Mouse (Mus musculus): ENCODE measurements at regions not wholly inside any gene's neighbourhood (a gene's known extent, or its start where the extent isn't known, plus 50 kb on each side); places are given as distances from the start of the nearest gene placed in this dataset.

DNA sequence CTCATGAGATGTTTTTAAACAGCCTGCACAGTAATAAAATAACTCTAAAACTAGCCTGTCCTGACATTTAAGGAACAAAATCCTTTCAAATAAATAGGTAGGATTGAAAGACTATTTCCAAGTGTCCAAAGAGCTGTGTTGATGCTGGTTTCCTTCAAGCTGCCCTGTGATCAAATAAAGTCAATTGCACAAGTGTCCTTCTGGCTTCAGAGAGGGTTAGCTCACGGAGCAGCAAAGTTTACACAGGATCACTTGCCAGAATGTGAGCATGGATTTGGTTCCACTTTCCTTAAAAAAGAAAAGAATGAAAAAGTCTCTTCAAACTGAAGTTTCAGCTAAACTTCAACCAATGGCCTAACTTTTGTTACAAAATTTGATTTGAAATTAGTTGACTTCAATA lies 375.5 kb upstream of the Atp2b1 start:
- TF ChIP-seq CTCF (conservative IDR thresholded peaks at IDR 0.05): no peak

DNA sequence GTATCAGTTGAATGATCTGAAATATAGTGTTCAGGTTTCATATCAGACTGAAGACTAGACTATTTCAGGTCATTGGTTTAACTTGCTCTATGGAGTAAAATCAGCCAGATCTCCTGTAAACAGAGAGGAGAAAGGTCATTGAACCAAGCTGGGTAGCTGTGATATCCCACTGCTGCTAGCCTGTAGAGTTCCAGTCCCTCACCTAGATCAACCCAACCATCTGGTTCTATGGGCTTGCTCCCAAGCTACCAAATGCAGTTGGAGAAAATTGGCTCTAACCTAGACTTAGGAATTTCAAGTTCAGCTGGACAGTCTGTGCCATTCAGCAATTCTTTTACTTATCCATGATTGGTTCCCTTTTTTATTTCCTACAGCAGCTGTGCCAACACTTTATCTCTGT lies 373.1 kb upstream of the Atp2b1 start:
- no peak overlapping the region for H3K27ac ChIP-seq
- no peak overlapping the region for H3K4me3 ChIP-seq
- no peak for TF ChIP-seq CTCF (conservative IDR thresholded peaks at IDR 0.05)
- DNase-seq (ENCODE audit: low spot score in 2 of 2): no peak

More for the DNA sequence above, 375.5 kb upstream of the Atp2b1 start:
- Histone ChIP-seq H3K4me3 (no peak overlapping the region), H3K27ac (no peak overlapping the region)
- DNase-seq (ENCODE audit: low spot score in 2 of 2): no peak

DNA sequence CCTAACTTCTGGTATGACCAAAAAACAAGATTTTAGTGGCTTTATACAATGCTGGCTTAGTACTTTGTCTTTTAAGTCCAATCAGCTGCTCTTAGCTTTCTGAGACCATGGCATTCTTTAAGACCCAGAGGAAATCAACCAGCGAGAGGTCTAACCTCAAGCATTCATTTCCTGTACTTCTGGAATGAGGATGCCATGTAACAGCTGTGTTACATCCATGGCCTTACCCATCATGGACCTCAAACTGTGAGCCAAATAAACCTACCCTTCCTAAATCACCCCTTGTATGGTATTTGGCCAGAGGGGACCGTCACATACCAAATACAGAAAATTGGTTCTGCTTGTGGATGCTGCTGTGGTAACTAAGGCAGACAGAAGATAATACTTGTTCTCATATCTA lies 372.1 kb upstream of the Atp2b1 start:
- no peak for DNase-seq (ENCODE audit: low spot score in 2 of 2)

DNA sequence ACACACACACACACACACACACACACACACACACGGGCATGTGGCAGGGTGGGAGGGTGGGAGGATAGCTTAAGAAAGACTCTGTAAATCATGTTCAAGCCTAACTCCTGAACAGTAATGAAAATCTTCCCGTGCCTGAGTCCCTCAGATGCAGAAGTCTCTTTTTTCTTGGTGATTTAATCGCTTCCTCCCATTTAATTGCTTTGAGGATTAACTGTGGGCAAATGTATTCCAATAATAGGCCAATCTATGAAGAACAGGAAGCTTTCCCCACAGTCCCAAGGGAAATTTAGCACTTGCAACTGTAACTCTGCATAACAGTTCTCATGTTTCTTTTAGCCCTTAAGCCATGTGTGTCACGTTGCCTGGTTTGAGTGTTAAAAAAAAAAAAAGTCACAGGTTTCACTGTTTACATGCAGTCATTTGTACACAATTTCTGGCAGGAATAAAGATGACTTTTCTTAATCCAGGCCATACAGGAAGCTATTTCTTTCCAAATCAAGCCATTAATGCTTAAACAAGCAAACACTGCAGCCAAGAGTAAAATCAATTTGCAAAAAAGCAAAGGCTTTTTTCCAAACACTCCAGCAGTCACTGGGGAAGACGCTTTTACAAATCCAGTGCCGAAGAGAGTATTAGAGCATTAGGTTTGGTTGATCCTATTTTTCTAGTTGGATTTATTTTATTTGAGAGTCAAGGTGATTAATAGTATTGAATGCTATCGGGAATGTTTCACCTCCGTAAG lies 370.8 kb upstream of the Atp2b1 start:
- TF ChIP-seq CTCF (conservative IDR thresholded peaks at IDR 0.05): no peak
- Histone ChIP-seq H3K27ac (no peak overlapping the region), H3K4me3 (no peak overlapping the region)
- DNase-seq (ENCODE audit: low spot score in 2 of 2): no peak

More for the DNA sequence above, 372.1 kb upstream of the Atp2b1 start:
- no peak for TF ChIP-seq CTCF (conservative IDR thresholded peaks at IDR 0.05)
- Histone ChIP-seq H3K4me3 (no peak overlapping the region), H3K27ac (no peak overlapping the region)

DNA sequence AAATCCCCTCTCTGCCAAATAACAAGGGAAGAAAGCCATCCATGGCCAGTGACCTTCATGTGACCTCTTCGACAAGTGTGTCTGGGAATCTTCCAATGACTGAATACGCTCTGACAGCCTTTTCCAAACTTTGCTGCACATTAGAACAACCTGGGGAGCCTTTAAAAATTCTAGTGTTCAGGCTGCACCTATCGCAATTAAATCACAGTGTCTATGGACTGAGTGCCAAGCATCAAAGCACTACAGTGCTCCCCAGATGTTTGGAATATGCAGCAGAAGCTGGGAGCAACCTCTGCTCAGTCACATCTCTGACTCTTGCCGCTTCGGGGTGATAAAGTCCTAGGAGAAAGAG lies 370.2 kb upstream of the Atp2b1 start:
- no peak for TF ChIP-seq CTCF (conservative IDR thresholded peaks at IDR 0.05)
- Histone ChIP-seq H3K27ac (no peak overlapping the region), H3K4me3 (no peak overlapping the region)
- DNase-seq (ENCODE audit: low spot score in 2 of 2): no peak

DNA sequence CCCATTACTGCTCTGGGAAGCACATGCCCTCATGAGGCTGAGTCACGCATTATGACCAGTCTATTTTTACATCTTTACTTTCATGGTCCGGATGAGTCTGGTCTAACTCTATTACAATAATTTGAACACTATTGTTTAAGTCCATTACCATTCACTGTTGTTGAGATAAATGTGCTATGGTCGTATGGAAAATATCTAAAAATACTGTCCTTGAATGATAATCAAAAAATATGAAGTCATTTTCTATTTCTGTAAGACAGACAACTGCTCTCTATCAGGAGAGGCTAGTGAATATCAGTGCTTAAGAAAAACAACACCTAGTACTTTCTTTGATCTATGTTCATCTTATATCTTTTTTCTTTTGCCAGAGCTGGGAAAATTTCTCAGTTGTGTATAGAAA lies 359.6 kb upstream of the Atp2b1 start:
- no peak for DNase-seq (ENCODE audit: low spot score in 2 of 2)
- H3K4me3 ChIP-seq: no peak overlapping the region
- H3K27ac ChIP-seq: no peak overlapping the region
- no peak for TF ChIP-seq CTCF (conservative IDR thresholded peaks at IDR 0.05)

DNA sequence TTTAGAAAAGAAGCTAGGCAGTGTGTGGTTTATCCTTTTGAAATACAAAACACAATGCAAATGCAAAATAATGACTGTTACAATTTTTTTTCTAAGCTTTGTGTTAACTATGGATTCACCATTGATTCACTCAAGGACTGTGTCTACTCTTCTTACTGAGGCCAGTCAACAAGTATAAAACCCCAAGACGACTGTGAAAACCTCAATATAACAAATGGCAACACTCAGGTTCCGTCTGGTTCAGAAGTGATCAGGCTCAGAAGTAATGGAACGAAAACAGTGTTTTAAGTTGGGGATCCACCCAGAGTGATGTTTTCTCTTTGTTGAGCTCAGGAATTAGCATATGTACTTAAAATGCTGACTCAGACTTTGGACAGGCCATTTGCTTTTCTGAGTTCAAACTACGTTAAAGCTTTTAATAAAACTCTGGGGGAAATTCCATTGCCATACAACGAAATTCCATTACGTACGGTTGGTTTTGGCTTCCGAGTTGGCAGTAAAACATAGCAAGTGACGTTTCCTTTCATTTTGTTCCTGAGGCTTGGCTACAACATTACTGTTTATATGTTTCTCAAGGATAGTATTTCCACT lies 356.6 kb upstream of the Atp2b1 start:
- TF ChIP-seq CTCF (conservative IDR thresholded peaks at IDR 0.05): no peak
- Histone ChIP-seq H3K27ac (no peak overlapping the region), H3K4me3 (no peak overlapping the region)
- DNase-seq (ENCODE audit: low spot score in 2 of 2): no peak

DNA sequence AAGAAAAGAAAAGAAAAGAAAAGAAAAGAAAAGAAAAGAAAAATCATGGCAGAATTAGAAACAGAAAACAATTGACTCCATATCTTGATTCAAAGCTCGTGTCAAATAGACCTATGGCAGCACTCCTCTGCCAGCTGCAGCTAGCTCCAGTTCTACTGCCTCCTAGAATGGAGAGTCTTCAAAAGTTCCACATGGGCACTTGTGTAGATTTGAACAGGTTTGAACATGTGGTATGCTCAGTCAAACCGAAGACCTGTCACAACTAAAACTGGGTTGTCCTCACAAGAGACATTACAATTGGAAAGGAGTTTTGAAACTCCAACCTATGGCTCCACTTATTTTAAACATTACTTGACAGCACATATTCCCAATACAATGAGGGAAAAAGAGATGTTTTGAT lies 355.6 kb upstream of the Atp2b1 start:
- no peak overlapping the region for H3K27ac ChIP-seq
- no peak for DNase-seq (ENCODE audit: low spot score in 2 of 2)
- H3K4me3 ChIP-seq: no peak overlapping the region
- TF ChIP-seq CTCF (conservative IDR thresholded peaks at IDR 0.05): no peak

DNA sequence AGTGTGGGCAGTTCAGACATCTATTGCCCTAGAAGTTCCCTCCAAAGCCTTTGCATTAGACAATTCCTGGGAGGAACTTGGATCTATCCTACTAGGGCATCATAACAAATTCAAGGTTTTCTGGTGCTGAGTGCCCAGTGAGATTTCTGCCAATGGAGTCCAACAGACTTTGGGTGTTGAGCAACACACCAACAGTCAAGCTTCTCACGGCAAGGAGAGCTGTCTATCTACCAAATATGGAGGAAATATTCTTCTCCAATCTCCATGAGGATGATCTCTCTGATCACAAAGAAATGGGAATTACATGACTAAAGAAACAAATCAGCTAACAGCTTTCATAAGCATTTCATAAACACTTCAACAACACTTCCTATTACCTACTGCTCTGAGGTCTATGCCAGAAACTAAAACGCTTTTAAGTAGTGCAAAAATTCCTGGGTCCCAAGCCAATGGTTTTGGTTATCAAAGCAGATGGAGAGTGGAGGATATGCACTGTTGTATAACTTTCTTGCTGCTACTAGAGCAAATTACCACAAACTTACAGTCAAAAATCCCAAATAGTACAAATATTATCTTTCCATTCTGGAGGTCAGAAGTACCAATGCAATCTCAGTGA lies 351.8 kb upstream of the Atp2b1 start:
- TF ChIP-seq CTCF (conservative IDR thresholded peaks at IDR 0.05): no peak
- DNase-seq (ENCODE audit: low spot score in 2 of 2): no peak
- no peak overlapping the region for H3K4me3 ChIP-seq
- no peak overlapping the region for H3K27ac ChIP-seq

DNA sequence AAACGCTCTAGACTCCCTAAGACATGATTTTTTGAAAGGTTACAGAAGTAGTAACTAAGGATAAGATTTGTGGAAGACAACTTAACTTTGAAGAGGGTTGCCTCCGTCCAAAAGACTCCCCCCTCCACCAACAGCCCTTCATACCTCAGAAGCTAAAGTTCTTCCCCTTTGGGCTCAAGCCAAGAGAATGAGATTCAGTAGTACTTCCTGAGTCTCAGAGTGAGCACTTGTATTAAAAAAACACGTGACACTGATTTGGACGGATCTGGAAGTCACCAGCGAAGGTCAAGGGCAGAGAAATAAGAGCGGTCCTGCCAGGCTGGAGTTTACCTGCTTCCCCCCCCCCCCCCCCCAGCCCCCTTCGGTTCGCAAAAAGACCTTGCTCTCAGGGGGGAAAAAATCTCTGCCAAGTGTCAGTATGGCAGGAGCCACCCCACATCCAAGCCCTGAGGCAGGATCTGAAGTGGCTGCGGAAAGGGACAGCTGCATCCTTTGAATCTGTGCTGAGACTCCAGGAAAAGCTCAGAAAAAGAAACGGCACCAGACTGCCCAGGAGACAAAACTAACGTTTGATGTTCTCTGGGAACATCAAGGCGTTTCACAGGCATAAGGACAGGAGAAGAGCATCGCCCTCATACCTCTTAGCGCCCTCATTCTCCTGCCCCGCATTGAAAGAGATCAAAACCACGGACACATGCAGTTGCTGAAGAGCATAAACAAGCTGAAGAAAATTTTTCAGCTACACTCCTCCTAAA lies 341.2 kb upstream of the Atp2b1 start:
- TF ChIP-seq CTCF (conservative IDR thresholded peaks at IDR 0.05): no peak
- no peak for DNase-seq (ENCODE audit: low spot score in 2 of 2)
- no peak overlapping the region for H3K4me3 ChIP-seq
- peak overlapping the region; percentile 46; the same call in 1 of the 2 replicates for H3K27ac ChIP-seq

DNA sequence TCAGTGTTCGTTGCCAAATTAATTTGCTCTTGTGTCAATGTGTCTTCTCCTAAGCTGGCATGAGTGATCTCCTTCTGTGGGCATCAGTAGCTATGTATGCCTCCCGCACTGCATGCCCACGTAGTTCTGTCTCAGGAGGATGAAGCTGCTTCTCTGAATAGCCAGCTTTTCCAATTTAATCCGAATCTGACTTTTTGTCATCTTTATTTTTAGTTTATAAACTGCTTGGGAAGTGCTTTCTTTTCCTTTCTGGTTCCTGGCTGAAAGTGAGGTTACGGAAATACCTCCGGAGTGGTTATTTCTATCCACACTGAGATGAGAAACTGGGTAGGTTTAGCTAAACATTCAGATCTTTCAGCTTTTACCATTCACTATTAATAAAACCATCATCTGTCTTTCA lies 337.2 kb upstream of the Atp2b1 start:
- peak overlapping the region; percentile 68 for H3K27ac ChIP-seq
- peak in 1 of 2 experiments; percentile 8 for DNase-seq (ENCODE audit: low spot score in 2 of 2)
- no peak overlapping the region for H3K4me3 ChIP-seq
- no peak for TF ChIP-seq CTCF (conservative IDR thresholded peaks at IDR 0.05)

DNA sequence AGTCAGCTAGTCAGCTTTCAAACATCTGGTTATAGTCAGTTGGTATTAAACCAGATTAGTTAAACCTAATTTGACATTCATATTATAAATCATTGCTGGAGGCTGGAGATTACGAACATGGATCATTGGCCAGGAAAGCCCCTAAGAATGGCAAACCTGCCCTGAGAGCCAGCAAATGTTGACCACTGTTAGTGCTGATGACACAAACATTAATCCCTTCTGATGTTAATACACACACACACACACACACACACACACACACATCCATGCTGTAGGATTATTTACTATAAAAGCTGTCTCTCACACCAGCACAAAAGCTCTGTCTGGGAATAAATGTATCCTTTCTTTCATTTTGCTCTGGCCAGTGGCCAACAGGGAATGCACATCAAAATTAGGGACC lies 329.4 kb upstream of the Atp2b1 start:
- H3K4me3 ChIP-seq: no peak overlapping the region
- no peak for DNase-seq (ENCODE audit: low spot score in 2 of 2)

DNA sequence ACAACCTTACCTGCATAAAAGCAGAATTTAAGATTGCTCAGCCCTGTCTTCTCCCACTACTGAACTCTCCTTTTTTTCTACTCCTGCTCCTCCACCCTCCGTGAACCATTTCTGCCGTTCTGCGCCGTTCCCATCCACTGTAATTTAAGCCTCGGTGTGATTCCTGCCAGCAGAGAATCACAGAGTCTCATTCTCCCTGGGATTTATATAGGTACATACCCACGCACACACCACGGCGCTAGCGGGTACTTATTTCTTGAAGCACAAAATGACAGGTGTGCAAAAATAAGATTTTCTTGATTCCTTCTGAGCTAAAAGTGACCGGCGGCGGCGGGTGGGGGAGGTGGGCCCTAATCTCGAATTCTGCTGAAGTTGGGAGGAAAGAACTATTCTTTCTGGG lies 324.5 kb upstream of the Atp2b1 start:
- Histone ChIP-seq H3K4me3 (no peak overlapping the region), H3K27ac (no peak overlapping the region)
- no peak for DNase-seq (ENCODE audit: low spot score in 2 of 2)
- no peak for TF ChIP-seq CTCF (conservative IDR thresholded peaks at IDR 0.05)

More for the DNA sequence above, 329.4 kb upstream of the Atp2b1 start:
- TF ChIP-seq CTCF (conservative IDR thresholded peaks at IDR 0.05): no peak
- no peak overlapping the region for H3K27ac ChIP-seq
